Mouse (Mus musculus) induced T-regulatory cell, adult 2 months (primary cell): Measurements from ENCODE around the gene Zfp644.
A peak's percentile ranks its signal among the peaks of the same experiment; 100 is the strongest.
"Not testable (repeated sequence)": the region's sequence is repeated elsewhere in the genome, so short reads cannot be mapped to it uniquely, and the experiment has no call there.

Experiments used
- DNase-seq: peaks from one replicate; pipeline ENCODE4 v3.0.0-alpha.2; 2012; ENCODE audit warnings: low read depth

Zfp644 gene

GRCm38 (mm10) chr5:106696396-106697337 lies at the start of gene Zfp644:
Gene Zfp644 (minus strand): TSS chr5:106697287.
- peak; percentile 91 for DNase-seq

DNA sequence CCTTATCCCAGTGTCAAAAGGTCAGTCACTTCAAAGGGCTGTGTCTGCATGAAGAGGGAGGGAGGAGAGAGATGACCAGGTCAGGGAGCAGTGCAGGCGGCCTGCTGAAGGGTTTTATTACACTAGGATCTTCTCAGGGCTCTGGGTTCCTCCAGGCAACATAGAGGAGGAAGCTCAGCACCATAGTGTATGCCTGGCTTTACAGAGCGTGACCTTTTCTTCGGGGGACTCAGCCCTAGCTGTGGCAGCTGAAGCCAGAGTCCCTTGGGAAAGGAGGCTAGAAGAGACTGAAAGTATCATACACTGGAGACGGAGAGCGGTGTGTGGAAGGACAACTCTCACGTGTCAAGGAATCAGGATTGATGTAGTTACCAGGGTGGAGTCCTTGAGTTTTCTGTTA lies 42.6 kb upstream of the Zfp644 start:
- DNase-seq = no peak

GRCm38 (mm10) chr5:106723487-106723886 lies 26.4 kb upstream of the Zfp644 start:
- no peak for DNase-seq

DNA sequence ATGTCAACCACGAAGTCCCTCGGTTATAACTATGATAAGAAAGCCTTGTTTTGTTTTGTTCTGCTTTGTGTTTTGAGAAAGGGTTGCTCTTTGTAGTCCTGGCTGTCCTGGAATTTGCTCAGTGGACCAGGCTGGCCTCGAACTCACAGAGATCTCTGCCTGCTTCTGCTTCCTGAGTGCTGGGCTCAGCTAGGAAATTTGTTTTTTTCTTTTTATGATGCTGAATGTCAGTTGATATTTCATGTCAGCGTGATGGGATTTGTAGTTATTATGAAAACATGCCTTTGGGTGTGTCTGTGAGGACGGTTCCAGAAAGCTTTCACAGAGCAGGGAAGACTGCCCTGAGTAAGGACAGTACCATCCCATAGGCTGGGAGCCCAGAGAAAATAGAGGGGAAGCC lies 25.7 kb upstream of the Zfp644 start:
- no peak for DNase-seq

- no peak for DNase-seq
Measured at GRCm38 (mm10) chr5:106711870-106712277, 14.8 kb upstream of the Zfp644 start.

GRCm38 (mm10) chr5:106711220-106711726 lies 14.2 kb upstream of the Zfp644 start:
- DNase-seq = no peak

GRCm38 (mm10) chr5:106710611-106711010 lies 13.5 kb upstream of the Zfp644 start:
- DNase-seq = no peak

DNA sequence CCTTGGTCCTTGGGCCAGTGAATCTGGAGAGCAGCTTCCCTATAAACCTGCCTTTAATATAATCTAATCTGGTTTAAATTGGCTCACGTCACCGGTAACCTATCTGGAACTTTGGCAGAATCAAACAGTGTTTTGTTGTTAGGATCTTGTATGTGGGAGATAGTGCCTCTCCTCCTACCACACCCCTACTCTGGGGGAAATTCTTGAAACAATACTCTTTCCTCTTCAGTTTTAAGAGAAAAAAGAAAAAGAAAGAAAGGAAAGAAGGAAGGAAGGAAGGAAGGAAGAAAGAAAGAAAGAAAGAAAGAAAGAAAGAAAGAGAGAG lies 13.0 kb upstream of the Zfp644 start:
- no peak for DNase-seq

- DNase-seq = no peak
Measured at GRCm38 (mm10) chr5:106709388-106710084, 12.4 kb upstream of the Zfp644 start.

- no peak for DNase-seq
Measured at GRCm38 (mm10) chr5:106706363-106706762, 9.3 kb upstream of the Zfp644 start.

DNA sequence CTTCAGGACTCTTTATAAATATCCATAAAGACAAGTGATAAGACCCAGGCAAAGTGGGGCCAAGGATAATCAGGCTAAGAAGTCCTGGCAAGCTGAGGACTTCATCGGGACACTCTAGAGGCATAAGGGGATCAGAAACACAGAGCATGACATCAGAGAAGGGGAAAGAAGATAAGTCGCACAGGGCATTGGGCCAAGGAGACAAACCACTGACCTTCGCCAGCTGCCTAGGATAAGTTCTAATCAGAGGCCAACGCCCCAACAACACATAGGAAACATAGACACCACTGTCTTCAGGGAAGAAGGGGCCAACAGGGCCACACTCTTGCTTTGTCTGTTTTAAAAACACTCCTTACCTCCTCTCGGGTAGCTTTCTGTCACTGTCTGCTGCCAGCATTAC lies 8.1 kb upstream of the Zfp644 start:
- DNase-seq = no peak

DNA sequence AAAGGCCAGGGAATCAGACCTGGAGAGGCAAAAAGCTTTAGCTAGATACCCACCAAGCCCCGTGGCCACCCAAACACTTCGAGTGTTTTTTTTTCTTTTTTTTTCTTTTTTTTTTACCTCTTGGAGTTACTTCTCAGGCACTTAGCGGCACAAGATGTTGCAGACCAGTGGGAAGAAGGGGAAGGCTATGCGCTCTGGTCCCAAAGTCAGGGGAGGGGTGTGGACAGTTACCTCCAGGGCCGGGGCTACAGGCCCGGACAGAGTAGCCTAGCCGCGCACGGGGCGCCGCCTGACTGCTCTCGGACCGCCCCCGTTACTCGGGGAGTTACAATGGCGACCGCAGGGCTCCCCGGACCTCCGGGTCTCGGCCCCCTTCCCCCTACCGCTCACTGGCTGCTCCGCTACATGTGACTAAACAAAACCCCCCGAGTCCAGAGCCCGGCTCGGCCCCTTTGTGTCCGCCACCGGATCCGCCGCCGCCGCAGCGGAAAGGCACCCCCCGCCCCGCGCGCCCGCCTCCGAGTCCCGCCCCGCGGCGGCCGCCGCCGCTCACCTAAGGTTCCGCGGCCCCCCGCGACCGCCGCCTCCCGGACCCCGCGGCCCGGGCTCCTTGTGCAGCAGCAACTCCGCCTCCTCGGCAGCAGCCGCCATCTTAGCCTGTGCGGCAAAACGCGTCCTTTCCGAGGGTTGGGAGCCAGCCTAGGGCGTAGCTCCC lies 1.2 kb downstream of the Zfp644 start:
- DNase-seq = peak; percentile 81

- peak; percentile 35 for DNase-seq
Measured at GRCm38 (mm10) chr5:106695141-106695540, 1.9 kb downstream of the Zfp644 start.

GRCm38 (mm10) chr5:106694683-106695082 lies 2.4 kb downstream of the Zfp644 start:
- no peak for DNase-seq

DNA sequence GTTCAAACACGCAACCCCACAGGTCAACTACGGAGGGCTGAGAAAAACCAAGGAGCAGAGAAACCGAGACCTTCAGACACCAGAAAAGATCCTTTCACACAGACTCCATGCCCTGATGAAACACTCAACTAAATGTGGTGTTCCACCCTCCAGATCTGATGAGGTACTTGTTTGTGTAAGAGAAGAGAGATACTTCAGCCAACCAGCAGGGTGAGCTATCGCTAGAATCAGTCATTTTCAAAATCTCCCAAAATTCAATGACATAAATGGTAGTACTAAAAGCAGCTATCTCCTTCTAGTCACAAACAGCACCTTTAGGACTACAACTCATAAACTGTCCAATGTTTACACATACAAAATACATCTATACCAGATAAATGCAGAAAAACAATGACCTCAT lies 4.1 kb downstream of the Zfp644 start:
- DNase-seq = peak; percentile 72

GRCm38 (mm10) chr5:106680636-106681458 lies 16.2 kb downstream of the Zfp644 start:
- DNase-seq = no peak

DNA sequence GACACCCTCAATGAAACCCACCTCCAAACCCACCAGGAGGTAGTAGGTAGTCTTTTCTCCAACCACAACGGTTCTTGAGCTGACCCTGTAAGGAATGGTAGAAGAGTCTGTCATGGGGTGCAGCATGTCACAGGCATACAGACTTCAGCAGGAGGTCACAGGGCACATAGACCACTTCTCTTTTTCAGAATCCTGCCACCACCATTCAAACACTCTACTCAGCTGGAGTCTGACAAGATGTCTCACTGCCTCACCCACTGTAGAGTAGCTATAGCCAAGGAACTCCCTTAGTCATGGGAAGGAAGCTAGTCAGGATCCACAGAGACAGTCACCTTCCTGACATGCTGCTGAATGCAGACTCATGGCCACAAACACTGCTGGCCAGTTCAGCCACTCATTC lies 17.4 kb downstream of the Zfp644 start:
- DNase-seq = no peak

DNA sequence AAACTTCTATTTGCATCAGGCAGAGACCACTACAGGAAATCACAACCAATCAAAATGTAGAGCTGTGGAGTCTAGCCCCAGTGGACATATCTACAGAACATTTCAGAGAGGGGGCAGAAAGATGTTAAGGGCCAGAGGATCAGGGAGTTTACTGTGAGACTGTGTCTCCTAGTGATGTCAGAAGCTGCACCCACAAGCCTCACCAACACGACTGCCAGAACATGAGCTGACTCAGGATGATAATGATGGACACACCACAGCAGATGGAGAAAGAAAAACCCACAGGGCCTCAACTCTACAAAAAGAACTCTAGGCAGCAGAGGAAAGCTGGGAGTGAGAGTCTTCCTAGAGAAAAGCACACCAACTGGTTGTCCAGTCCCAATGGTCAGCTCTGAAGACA lies 18.3 kb downstream of the Zfp644 start:
- not testable (repeated sequence) for DNase-seq

- peak; percentile 51 for DNase-seq
Measured at GRCm38 (mm10) chr5:106676784-106677183, 20.3 kb downstream of the Zfp644 start.

- DNase-seq = no peak
Measured at GRCm38 (mm10) chr5:106672597-106672996, 24.5 kb downstream of the Zfp644 start.

DNA sequence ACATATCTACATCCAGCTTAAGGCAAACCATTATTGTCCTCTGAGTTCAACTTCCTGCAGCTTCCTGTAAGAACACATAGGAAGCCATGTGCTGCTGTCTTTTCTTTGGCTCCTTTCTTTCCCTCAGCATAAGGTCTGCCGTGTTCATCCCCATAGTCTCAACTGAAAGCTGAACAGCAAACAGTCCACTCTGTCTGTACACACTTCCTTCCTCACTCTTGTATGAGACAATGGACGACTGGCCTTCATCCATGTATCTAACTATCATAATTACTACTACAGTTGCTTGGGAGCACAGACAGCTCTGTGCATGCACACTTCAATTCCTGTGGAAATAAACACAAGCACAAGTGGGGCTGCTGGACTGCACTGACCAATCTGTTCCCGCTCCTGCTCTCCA lies 25.2 kb downstream of the Zfp644 start:
- no peak for DNase-seq

- no peak for DNase-seq
Measured at GRCm38 (mm10) chr5:106664910-106665309, 32.2 kb downstream of the Zfp644 start.
